Mouse (Mus musculus): ENCODE measurements around the gene Psmd11.

DNA sequence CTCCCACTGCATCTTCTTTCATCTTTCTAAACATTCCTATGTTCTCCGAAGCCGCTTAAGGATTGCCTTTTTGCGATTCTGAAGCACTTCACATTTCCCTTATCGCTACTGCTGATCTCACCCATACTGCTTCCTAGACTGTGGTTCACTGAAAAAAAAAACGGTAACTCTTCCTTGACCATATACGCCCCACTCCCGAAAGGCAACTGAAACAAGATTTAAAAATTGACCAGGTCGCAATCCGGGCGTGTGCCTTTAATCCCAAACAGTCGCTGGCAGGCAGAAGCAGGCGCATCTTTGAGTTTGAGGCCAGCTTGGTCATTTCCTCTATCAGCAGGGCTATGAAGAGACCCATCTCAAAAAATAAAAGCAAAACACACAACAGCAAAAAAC lies 45.8 kb upstream of the Psmd11 start:
- TF ChIP-seq POLR2A (IDR thresholded peaks at IDR 0.05; ENCODE audit: borderline replicate concordance, control insufficient read depth, low read depth, low read length), result no peak
- TF ChIP-seq CTCF (IDR thresholded peaks at IDR 0.05; ENCODE audit: control insufficient read depth, insufficient read depth, low read length), result no peak

Data from bone marrow, adult 2 months (tissue).